Mouse (Mus musculus) embryonic facial prominence, embryonic 12.5 days (tissue): ENCODE results near the gene Tmem178b. TPM values are rescaled to one million over a fixed set of nuclear protein-coding genes. Genes with fewer than 3 reads are reported as not detected.

Experiments used
- ATAC-seq: fragments of 200-750 bp; cut with Nextera tagmentation; 2 replicates; pipeline ENCODE4 v1.8.0; 2017; ENCODE audit not compliant: insufficient number of reproducible peaks, insufficient read depth, low FRiP score, low TSS enrichment
- H3K27ac ChIP-seq: fragments of 300-500 bp; sonication (generic); 2 replicates; pipeline ENCODE4 v1.5.1; 2016; ENCODE audit warnings: mild to moderate bottlenecking
- H3K27me3 ChIP-seq: fragments of 300-500 bp; sonication (generic); 2 replicates; pipeline ENCODE4 v1.6.1; 2016; ENCODE audit warnings: mild to moderate bottlenecking, moderate library complexity
- H3K36me3 ChIP-seq: fragments of 300-500 bp; sonication (generic); 2 replicates; pipeline ENCODE4 v1.6.1; 2016; ENCODE audit warnings: mild to moderate bottlenecking
- H3K4me1 ChIP-seq: fragments of 300-500 bp; sonication (generic); 2 replicates; pipeline ENCODE4 v1.6.1; 2016
- H3K4me2 ChIP-seq: fragments of 300-500 bp; sonication (generic); replicated peaks from 2 replicates; pipeline ENCODE4 v1.6.1; 2016; ENCODE audit warnings: mild to moderate bottlenecking, moderate library complexity
- H3K4me3 ChIP-seq: fragments of 300-500 bp; sonication (generic); 2 replicates; pipeline ENCODE4 v1.5.1; 2016; ENCODE audit warnings: mild to moderate bottlenecking
- H3K9ac ChIP-seq: fragments of 300-500 bp; sonication (generic); 2 replicates; pipeline ENCODE4 v1.6.1; 2016; ENCODE audit warnings: mild to moderate bottlenecking, moderate library complexity
- H3K9me3 ChIP-seq: fragments of 300-500 bp; sonication (generic); 2 replicates; pipeline ENCODE4 v1.6.1; 2016; ENCODE audit warnings: mild to moderate bottlenecking, moderate library complexity
- WGBS: fragments of 180-500 bp; shearing (Covaris S2); methylation state at CpG from one replicate; pipeline ENCODE4 v1.1.7; 2016; 5-methylcytosine and 5-hydroxymethylcytosine counted together
- polyA plus RNA-seq: library from polyadenylated mRNA; unstranded; fragments of >200 nt; fragmentation: Nextera tagmentation; extraction: Ambion mirVana; gene quantifications from 2 replicates; pipeline ENCODE4 v1.2.1, GENCODE M21; 2016

The Tmem178b gene
- polyA plus RNA-seq, 1 experiment from 2014 or later = 2.2 TPM

GRCm38 (mm10) chr6:40110729-40111128, 237.7 kb downstream of the Tmem178b start:
- no peaks in the 10 kb centered on the region for H3K4me1 ChIP-seq
- H3K9ac ChIP-seq = no peak overlapping the region
- no peaks in the 10 kb centered on the region for H3K27me3 ChIP-seq
- H3K4me3 ChIP-seq = no peak overlapping the region
- WGBS = 76% methylated on average over 2 of the region's 2 CpGs
- no peak overlapping the region for H3K27ac ChIP-seq
- no peaks in the 10 kb centered on the region for H3K9me3 ChIP-seq
- no peaks in the 10 kb centered on the region for H3K36me3 ChIP-seq
- no peak overlapping the region for H3K4me2 ChIP-seq
- ATAC-seq = no peak

DNA sequence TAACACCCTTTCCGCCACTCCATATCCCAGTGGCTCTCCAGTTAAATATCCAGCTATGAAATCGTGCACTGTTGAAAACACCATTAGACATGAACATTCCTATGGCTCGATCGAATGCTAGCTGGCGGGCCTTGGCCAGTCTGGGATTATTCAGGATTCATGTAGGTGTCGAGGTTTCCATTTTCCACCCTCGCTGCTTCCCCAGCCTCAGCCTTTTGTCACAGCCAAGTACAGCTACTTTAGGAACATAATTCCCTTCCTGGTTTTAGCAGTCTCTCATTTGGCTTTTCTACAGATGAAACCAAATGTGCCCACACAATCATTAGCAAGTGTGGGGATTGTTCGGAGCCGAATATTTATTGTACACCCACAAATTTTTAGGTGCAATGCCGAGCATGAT, 239.4 kb downstream of the Tmem178b start:
- no peak for ATAC-seq
- WGBS = 84% methylated on average over 10 of the region's 10 CpGs
- H3K36me3 ChIP-seq = no peaks in the 10 kb centered on the region
- no peak overlapping the region for H3K4me3 ChIP-seq
- H3K27ac ChIP-seq = no peak overlapping the region
- no peaks in the 10 kb centered on the region for H3K4me1 ChIP-seq
- H3K9ac ChIP-seq = no peak overlapping the region
- H3K27me3 ChIP-seq = no peaks in the 10 kb centered on the region
- H3K9me3 ChIP-seq = no peaks in the 10 kb centered on the region
- no peak overlapping the region for H3K4me2 ChIP-seq

GRCm38 (mm10) chr6:40116225-40116624, 243.2 kb downstream of the Tmem178b start:
- H3K4me1 ChIP-seq = no peaks in the 10 kb centered on the region
- H3K9ac ChIP-seq = no peak overlapping the region
- H3K9me3 ChIP-seq = no peaks in the 10 kb centered on the region
- H3K4me2 ChIP-seq = no peak overlapping the region
- no peak overlapping the region for H3K27ac ChIP-seq
- H3K4me3 ChIP-seq = no peak overlapping the region
- no peaks in the 10 kb centered on the region for H3K36me3 ChIP-seq
- 51% methylated on average over 3 of the region's 3 CpGs for WGBS
- H3K27me3 ChIP-seq = no peaks in the 10 kb centered on the region
- ATAC-seq = no peak

- H3K4me1 ChIP-seq = no peaks in the 10 kb centered on the region
- H3K27me3 ChIP-seq = no peaks in the 10 kb centered on the region
- no peaks in the 10 kb centered on the region for H3K9me3 ChIP-seq
- H3K36me3 ChIP-seq = no peaks in the 10 kb centered on the region
- no peak overlapping the region for H3K27ac ChIP-seq
- no peak overlapping the region for H3K9ac ChIP-seq
- H3K4me3 ChIP-seq = no peak overlapping the region
- H3K4me2 ChIP-seq = no peak overlapping the region
- ATAC-seq = no peak
- 84% methylated on average over 2 of the region's 2 CpGs for WGBS
These were observed 247.1 kb downstream of the Tmem178b start for GRCm38 (mm10) chr6:40120176-40120575.

- no peak overlapping the region for H3K4me2 ChIP-seq
- H3K4me3 ChIP-seq = no peak overlapping the region
- no peak overlapping the region for H3K27ac ChIP-seq
- no peaks in the 10 kb centered on the region for H3K36me3 ChIP-seq
- no peaks in the 10 kb centered on the region for H3K4me1 ChIP-seq
- 56% methylated on average over 4 of the region's 4 CpGs for WGBS
- no peak for ATAC-seq
- H3K9me3 ChIP-seq = no peaks in the 10 kb centered on the region
- H3K27me3 ChIP-seq = no peaks in the 10 kb centered on the region
- H3K9ac ChIP-seq = no peak overlapping the region
These were observed 248.4 kb downstream of the Tmem178b start for GRCm38 (mm10) chr6:40121494-40121893.

DNA sequence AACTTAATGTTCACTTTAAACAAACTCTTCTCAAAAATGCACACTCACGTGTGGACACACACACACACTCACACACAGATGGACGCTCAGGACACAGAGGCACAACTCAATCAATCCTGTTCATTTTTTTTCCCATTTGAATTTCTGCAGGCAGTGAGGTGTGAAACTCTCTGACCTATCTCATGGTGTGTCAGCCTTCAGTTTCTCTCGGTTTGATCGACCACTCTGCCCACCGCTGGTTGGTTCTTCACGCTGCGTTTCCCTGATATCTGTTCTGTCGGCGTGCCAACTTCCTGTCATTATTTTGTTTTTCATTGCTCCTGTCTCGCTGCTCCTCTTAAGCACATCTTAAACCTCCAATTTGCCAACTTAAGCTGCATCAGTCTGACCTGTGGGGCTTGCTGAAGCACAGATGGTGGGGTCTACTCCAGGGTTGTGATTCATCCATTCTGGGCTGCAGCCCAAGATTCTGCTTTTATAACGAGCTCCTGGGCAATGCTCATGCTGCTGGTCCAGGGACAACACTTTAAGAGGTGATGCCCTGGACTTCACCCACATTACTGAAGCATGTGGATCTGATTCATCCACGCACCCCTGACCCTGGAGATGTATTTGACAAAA, 250.1 kb downstream of the Tmem178b start:
- WGBS = 80% methylated on average over 12 of the region's 12 CpGs
- no peaks in the 10 kb centered on the region for H3K4me1 ChIP-seq
- H3K27ac ChIP-seq = no peak overlapping the region
- H3K9ac ChIP-seq = no peak overlapping the region
- H3K4me2 ChIP-seq = no peak overlapping the region
- no peaks in the 10 kb centered on the region for H3K27me3 ChIP-seq
- no peak overlapping the region for H3K4me3 ChIP-seq
- no peak for ATAC-seq
- H3K9me3 ChIP-seq = no peaks in the 10 kb centered on the region
- H3K36me3 ChIP-seq = no peaks in the 10 kb centered on the region

GRCm38 (mm10) chr6:40123960-40124359, 250.9 kb downstream of the Tmem178b start:
- no peak overlapping the region for H3K27ac ChIP-seq
- ATAC-seq = no peak
- H3K36me3 ChIP-seq = no peaks in the 10 kb centered on the region
- no peak overlapping the region for H3K4me2 ChIP-seq
- H3K4me3 ChIP-seq = no peak overlapping the region
- H3K27me3 ChIP-seq = no peaks in the 10 kb centered on the region
- H3K4me1 ChIP-seq = no peaks in the 10 kb centered on the region
- H3K9me3 ChIP-seq = no peaks in the 10 kb centered on the region
- no peak overlapping the region for H3K9ac ChIP-seq

GRCm38 (mm10) chr6:40128716-40129115, 255.6 kb downstream of the Tmem178b start:
- H3K27me3 ChIP-seq = no peaks in the 10 kb centered on the region
- no peak overlapping the region for H3K4me3 ChIP-seq
- no peak overlapping the region for H3K9ac ChIP-seq
- 84% methylated on average over 6 of the region's 6 CpGs for WGBS
- H3K4me1 ChIP-seq = no peaks in the 10 kb centered on the region
- H3K27ac ChIP-seq = no peak overlapping the region
- H3K36me3 ChIP-seq = no peaks in the 10 kb centered on the region
- H3K4me2 ChIP-seq = no peak overlapping the region
- ATAC-seq = no peak
- no peaks in the 10 kb centered on the region for H3K9me3 ChIP-seq

GRCm38 (mm10) chr6:40131936-40132335, 258.9 kb downstream of the Tmem178b start:
- Histone ChIP-seq H3K36me3 (no peaks in the 10 kb centered on the region), H3K4me3 (no peak overlapping the region), H3K9me3 (no peaks in the 10 kb centered on the region), H3K4me2 (no peak overlapping the region), H3K4me1 (no peaks in the 10 kb centered on the region), H3K27ac (no peak overlapping the region), H3K9ac (no peak overlapping the region), H3K27me3 (no peaks in the 10 kb centered on the region)
- no peak for ATAC-seq
- 92% methylated on average over 1 of the region's 1 CpGs for WGBS

DNA sequence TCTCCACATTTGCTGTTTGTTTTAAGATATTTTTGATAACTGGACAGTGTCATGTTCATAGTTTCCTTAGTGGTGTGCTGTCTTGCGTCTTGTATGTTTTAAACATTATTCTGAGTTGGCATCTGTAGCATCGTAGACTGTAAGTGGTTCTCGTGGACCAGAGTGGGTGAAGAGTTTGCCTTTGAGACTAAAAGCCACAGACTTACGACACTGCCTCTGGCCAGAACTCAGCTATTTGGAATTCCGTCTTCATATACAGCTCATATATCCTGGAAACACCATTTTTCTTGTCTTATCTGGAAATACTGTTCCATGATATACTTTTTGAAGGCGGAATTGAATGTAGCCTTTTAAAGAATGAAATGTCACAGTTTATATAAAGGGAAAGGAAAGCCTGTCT, 260.4 kb downstream of the Tmem178b start:
- Histone ChIP-seq H3K4me3 (no peak overlapping the region), H3K36me3 (no peaks in the 10 kb centered on the region), H3K4me2 (no peak overlapping the region), H3K4me1 (no peaks in the 10 kb centered on the region), H3K27me3 (no peaks in the 10 kb centered on the region), H3K9me3 (no peaks in the 10 kb centered on the region), H3K27ac (no peak overlapping the region), H3K9ac (no peak overlapping the region)
- ATAC-seq = no peak
- 86% methylated on average over 6 of the region's 6 CpGs for WGBS

DNA sequence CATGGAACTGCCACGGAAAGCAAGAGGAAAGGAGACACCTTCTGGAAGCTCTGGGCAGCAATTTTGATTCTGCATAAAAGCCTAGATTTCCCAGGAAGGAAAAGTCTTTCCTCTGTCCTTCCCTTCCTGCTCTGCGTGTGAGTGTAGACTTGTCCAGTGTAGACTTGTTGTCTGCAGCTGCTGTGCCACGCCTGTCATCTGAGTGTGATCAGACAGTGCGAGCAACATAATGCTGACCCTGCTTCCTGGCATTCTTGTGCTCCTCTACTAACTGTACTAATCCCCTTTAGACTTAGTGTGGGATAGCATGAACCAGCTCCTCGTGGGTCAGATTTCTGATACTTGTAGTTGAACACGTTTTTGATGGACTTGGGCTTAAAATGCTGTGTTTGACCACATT, 262.6 kb downstream of the Tmem178b start:
- H3K9me3 ChIP-seq = no peaks in the 10 kb centered on the region
- H3K4me2 ChIP-seq = no peak overlapping the region
- H3K27me3 ChIP-seq = no peaks in the 10 kb centered on the region
- H3K27ac ChIP-seq = no peak overlapping the region
- WGBS = 68% methylated on average over 6 of the region's 6 CpGs
- H3K4me1 ChIP-seq = no peaks in the 10 kb centered on the region
- H3K36me3 ChIP-seq = no peaks in the 10 kb centered on the region
- H3K9ac ChIP-seq = no peak overlapping the region
- ATAC-seq = no peak
- no peak overlapping the region for H3K4me3 ChIP-seq

DNA sequence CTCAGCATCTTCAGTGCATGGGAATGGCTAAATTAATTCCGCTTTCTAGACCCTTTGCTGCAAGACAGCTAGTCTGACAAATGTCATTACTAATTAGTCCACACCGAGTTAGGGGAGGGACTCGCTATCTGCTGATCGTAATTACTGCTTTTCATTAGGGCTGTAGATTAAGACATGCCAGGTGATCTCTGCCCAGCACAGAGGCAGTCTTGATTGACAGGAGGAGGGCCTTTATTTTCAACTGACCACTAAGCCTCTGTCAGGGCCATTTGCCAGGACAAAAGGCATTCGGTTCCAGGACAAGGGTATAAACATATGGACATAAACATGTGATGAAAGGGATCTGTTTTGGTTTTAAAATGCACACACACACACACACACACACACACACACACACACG, 264.3 kb downstream of the Tmem178b start:
- Histone ChIP-seq H3K9ac (no peak overlapping the region), H3K4me3 (no peak overlapping the region), H3K9me3 (no peaks in the 10 kb centered on the region), H3K27me3 (no peaks in the 10 kb centered on the region), H3K27ac (no peak overlapping the region), H3K4me1 (no peaks in the 10 kb centered on the region), H3K4me2 (no peak overlapping the region), H3K36me3 (no peaks in the 10 kb centered on the region)
- ATAC-seq = no peak
- WGBS = 61% methylated on average over 6 of the region's 6 CpGs
